Mouse (Mus musculus) small intestine, adult 2 months (tissue): ENCODE results near the gene Rhno1.

ENCODE experiments used
- CTCF ChIP-seq: fragments of 200-500 bp; IDR thresholded peaks from 2 replicates; pipeline ENCODE4 v1.5.1; 2012; ENCODE audit warnings: low read depth, mild to moderate bottlenecking, control low read depth, inconsistent platforms, low read length, moderate library complexity, mixed read lengths; ENCODE audit not compliant: insufficient replicate concordance, insufficient read length; ENCODE audit errors: extremely low read depth
- POLR2A ChIP-seq: fragments of 200-500 bp; IDR thresholded peaks from 2 replicates; pipeline ENCODE4 v1.6.1; 2012; ENCODE audit warnings: low read depth, mild to moderate bottlenecking, control low read depth, inconsistent platforms, low read length, moderate library complexity

- TF ChIP-seq CTCF, result no peak
- no peak for TF ChIP-seq POLR2A
Measured at GRCm38 (mm10) chr6:128381254-128381653, 18.5 kb upstream of the Rhno1 start.
